Mouse (Mus musculus): ENCODE results near the gene Tgoln1. TPM values are rescaled to one million over a fixed set of nuclear protein-coding genes. Genes with fewer than 3 reads are reported as not detected.
A peak's percentile ranks its signal among the peaks of the same experiment; 100 is the strongest.

Tgoln1 gene
- total RNA-seq, 2 experiments from 2014 or later: 61.4 to 72.6 TPM

- DNase-seq: peak; percentile 42 to 48
Measured at GRCm38 (mm10) chr6:72597083-72597874, 19.5 kb downstream of the Tgoln1 start.

- no peak for DNase-seq
Measured at GRCm38 (mm10) chr6:72593914-72594313, 22.9 kb downstream of the Tgoln1 start.

GRCm38 (mm10) chr6:72593011-72593803 is 23.6 kb downstream of the Tgoln1 start:
- peak; percentile 67 to 86 for DNase-seq

- DNase-seq: no peak
Measured at GRCm38 (mm10) chr6:72590111-72590510, 26.7 kb downstream of the Tgoln1 start.

GRCm38 (mm10) chr6:72588307-72588706 is 28.5 kb downstream of the Tgoln1 start:
- no peak for DNase-seq

GRCm38 (mm10) chr6:72586701-72587100 is 30.1 kb downstream of the Tgoln1 start:
- no peak for DNase-seq

- DNase-seq: no peak
Measured at GRCm38 (mm10) chr6:72584154-72584553, 32.6 kb downstream of the Tgoln1 start.

GRCm38 (mm10) chr6:72583211-72583839 is 33.5 kb downstream of the Tgoln1 start:
- no peak for DNase-seq

GRCm38 (mm10) chr6:72581625-72582382 is 35.0 kb downstream of the Tgoln1 start:
- DNase-seq: peak; percentile 40 to 62

GRCm38 (mm10) chr6:72576041-72576440 is 40.8 kb downstream of the Tgoln1 start:
- DNase-seq: no peak

- DNase-seq: peak; percentile 22 to 34
Measured at GRCm38 (mm10) chr6:72571826-72572225, 45.0 kb downstream of the Tgoln1 start.

- peak; percentile 65 to 78 for DNase-seq
Measured at GRCm38 (mm10) chr6:72570644-72571397, 46.0 kb downstream of the Tgoln1 start.

GRCm38 (mm10) chr6:72568736-72569135 is 48.1 kb downstream of the Tgoln1 start:
- peak; percentile 32 to 61 for DNase-seq

GRCm38 (mm10) chr6:72567508-72567907 is 49.3 kb downstream of the Tgoln1 start:
- peak; percentile 40 for DNase-seq

GRCm38 (mm10) chr6:72566044-72566443 is 50.8 kb downstream of the Tgoln1 start:
- peak; percentile 88 to 97 for DNase-seq

GRCm38 (mm10) chr6:72565506-72565905 is 51.3 kb downstream of the Tgoln1 start:
- no peak for DNase-seq

- no peak for DNase-seq
Measured at GRCm38 (mm10) chr6:72562894-72563293, 53.9 kb downstream of the Tgoln1 start.

- no peak for DNase-seq
Measured at GRCm38 (mm10) chr6:72562486-72562885, 54.3 kb downstream of the Tgoln1 start.

- DNase-seq: no peak
Measured at GRCm38 (mm10) chr6:72560801-72561200, 56.0 kb downstream of the Tgoln1 start.
